Mouse (Mus musculus) midbrain, embryonic 12.5 days (tissue): ENCODE measurements around the gene B230217C12Rik. TPM values are rescaled to one million over a fixed set of nuclear protein-coding genes. Genes with fewer than 3 reads are reported as not detected.

Experiments used
- ATAC-seq: fragments of 200-750 bp; cut with Nextera tagmentation; 2 replicates; pipeline ENCODE4 v1.8.0; 2017; ENCODE audit warnings: low read depth, moderate TSS enrichment, moderate library complexity; ENCODE audit not compliant: low FRiP score
- H3K27ac ChIP-seq: fragments of 300-500 bp; sonication (generic); replicated peaks from 2 replicates; pipeline ENCODE4 v1.5.1; 2016; ENCODE audit warnings: mild to moderate bottlenecking
- H3K27me3 ChIP-seq: fragments of 300-500 bp; sonication (generic); 2 replicates; pipeline ENCODE4 v1.6.1; 2016; ENCODE audit warnings: mild to moderate bottlenecking
- H3K36me3 ChIP-seq: fragments of 300-500 bp; sonication (generic); 2 replicates; pipeline ENCODE4 v1.6.1; 2016
- H3K4me1 ChIP-seq: fragments of 300-500 bp; sonication (generic); 2 replicates; pipeline ENCODE4 v1.6.1; 2016
- H3K4me2 ChIP-seq: fragments of 300-500 bp; sonication (generic); replicated peaks from 2 replicates; pipeline ENCODE4 v1.6.1; 2016; ENCODE audit warnings: mild to moderate bottlenecking, moderate library complexity
- H3K4me3 ChIP-seq: fragments of 300-500 bp; sonication (generic); 2 replicates; pipeline ENCODE4 v1.5.1; 2016; ENCODE audit warnings: mild to moderate bottlenecking
- H3K9ac ChIP-seq: fragments of 300-500 bp; sonication (generic); replicated peaks from 2 replicates; pipeline ENCODE4 v1.6.1; 2016; ENCODE audit warnings: mild to moderate bottlenecking, moderate library complexity
- H3K9me3 ChIP-seq: fragments of 300-500 bp; sonication (generic); 2 replicates; pipeline ENCODE4 v1.6.1; 2016; ENCODE audit warnings: mild to moderate bottlenecking
- WGBS: fragments of 180-500 bp; shearing (Covaris S2); methylation state at CpG from one replicate; pipeline ENCODE4 v1.1.7; 2016; 5-methylcytosine and 5-hydroxymethylcytosine counted together
- polyA plus RNA-seq: library from polyadenylated mRNA; unstranded; fragments of >200 nt; fragmentation: Nextera tagmentation; extraction: Ambion mirVana; gene quantifications from 2 replicates; pipeline ENCODE4 v1.2.1, GENCODE M21; 2016

The B230217C12Rik gene
- polyA plus RNA-seq, 1 experiment from 2014 or later = 15.8 TPM

DNA sequence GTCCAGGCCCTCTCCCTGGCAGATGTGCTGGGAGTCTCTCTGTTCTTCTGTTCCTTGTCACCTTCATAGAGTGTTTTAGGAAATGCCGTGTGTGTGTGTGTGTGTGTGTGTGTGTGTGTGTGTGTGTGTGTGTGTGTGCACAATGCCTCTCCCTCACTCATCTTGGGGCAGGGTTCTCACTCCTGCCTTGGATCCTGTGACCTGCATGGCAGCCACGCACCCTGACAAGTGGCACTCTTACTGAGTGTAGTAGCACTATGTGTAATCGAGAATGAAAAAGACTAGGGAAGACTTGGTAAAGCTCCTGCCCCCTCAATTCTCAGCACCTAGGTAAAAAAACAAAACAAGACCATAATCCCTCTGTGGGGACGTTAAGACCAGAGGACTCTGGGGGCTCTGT lies 21.5 kb upstream of the B230217C12Rik start:
- WGBS = 45% methylated on average over 4 of the region's 4 CpGs
- peak overlapping the region; percentile 84 for H3K27ac ChIP-seq
- H3K4me1 ChIP-seq = peaks cover 44% of the 10 kb centered on the region
- H3K36me3 ChIP-seq = peaks cover 25% of the 10 kb centered on the region
- H3K9me3 ChIP-seq = no peaks in the 10 kb centered on the region
- peak overlapping the region; percentile 37; the same call in 1 of the 2 replicates for H3K9ac ChIP-seq
- ATAC-seq = no peak
- H3K4me2 ChIP-seq = no peak overlapping the region
- H3K27me3 ChIP-seq = no peaks in the 10 kb centered on the region
- H3K4me3 ChIP-seq = no peak overlapping the region

DNA sequence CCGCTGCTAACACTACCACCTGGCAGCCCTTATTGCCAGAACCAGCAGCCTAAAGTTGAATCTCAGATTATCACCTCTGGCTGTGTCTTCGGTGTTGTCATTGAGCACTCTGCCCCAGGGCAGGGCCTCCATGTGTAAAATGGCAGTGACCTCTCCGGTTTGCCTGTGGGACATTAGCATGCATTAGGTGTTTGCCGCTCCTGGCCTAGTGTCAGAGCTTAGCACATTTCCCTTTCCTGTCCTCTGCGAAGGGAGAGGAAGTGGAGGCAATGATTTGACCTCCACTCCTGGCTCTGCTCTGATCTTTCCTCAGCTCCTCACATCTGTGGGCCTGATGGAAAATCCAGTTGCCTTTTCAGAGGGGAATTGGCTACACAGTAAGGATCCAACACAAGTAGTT lies 20.7 kb upstream of the B230217C12Rik start:
- no peak for ATAC-seq
- Histone ChIP-seq H3K4me1 (peaks cover 44% of the 10 kb centered on the region), H3K36me3 (peaks cover 26% of the 10 kb centered on the region), H3K4me2 (no peak overlapping the region), H3K4me3 (no peak overlapping the region), H3K9ac (no peak overlapping the region), H3K27me3 (no peaks in the 10 kb centered on the region), H3K9me3 (no peaks in the 10 kb centered on the region), H3K27ac (no peak overlapping the region)
- WGBS = 86% methylated on average over 5 of the region's 5 CpGs

DNA sequence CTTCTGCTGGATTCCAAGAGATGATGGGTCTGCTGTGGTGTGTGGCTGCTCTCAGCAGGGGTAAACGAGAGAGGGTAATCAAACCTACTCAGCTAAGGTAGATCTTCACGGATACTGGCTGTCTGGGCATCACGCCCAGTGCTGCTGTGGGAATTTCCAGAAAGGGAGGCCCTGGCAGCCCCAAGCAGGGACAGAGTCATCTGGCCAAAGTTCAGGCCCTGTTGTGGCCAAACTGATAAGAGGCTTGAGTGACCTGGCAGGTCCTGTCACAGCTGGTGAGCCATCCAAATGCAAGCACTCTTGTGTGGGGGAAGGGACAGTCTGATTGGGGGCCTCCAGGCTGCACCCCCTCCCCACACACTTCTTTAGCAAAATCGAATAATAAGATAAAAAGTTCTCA lies 19.7 kb upstream of the B230217C12Rik start:
- Histone ChIP-seq H3K9ac (no peak overlapping the region), H3K4me2 (no peak overlapping the region), H3K4me3 (no peak overlapping the region), H3K27me3 (no peaks in the 10 kb centered on the region), H3K27ac (no peak overlapping the region), H3K36me3 (peaks cover 29% of the 10 kb centered on the region), H3K4me1 (peaks cover 35% of the 10 kb centered on the region), H3K9me3 (no peaks in the 10 kb centered on the region)
- ATAC-seq = no peak
- WGBS = 72% methylated on average over 4 of the region's 4 CpGs

DNA sequence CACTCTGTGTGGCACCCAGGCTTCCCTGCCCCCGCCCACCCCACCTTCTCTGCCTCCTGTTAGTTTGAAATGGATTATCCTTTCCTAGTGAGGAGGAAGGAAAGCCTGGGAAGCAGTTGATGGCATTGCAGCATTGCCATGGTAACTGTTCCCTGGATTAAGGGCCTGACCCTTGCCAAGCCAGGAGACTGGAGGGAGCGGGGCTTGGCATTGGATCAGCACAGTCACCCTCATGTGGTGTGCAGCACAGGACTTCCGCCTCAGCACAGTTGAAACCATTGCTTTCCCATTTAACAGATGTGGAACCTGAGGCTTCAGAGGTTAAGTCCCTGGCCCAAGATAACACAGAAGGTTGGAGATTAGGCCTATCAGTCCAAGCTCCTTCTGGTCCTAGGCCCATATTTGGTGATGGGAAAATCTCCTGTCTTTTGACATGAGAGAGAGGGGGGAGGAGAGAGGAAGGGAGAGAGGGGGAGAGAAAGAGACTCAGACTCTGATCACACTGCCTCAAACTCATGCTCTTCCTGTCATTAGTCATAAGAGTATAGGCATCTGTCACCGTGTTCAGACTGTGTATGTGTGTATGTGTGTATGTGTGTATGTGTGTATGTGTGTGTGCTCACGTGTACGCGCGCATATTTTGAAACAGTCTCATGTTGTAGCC lies 19.0 kb upstream of the B230217C12Rik start:
- Histone ChIP-seq H3K4me1 (peaks cover 29% of the 10 kb centered on the region), H3K27ac (no peak overlapping the region), H3K4me3 (no peak overlapping the region), H3K9me3 (no peaks in the 10 kb centered on the region), H3K9ac (no peak overlapping the region), H3K27me3 (no peaks in the 10 kb centered on the region), H3K4me2 (no peak overlapping the region), H3K36me3 (peaks cover 33% of the 10 kb centered on the region)
- WGBS = 92% methylated on average over 8 of the region's 8 CpGs
- no peak for ATAC-seq

DNA sequence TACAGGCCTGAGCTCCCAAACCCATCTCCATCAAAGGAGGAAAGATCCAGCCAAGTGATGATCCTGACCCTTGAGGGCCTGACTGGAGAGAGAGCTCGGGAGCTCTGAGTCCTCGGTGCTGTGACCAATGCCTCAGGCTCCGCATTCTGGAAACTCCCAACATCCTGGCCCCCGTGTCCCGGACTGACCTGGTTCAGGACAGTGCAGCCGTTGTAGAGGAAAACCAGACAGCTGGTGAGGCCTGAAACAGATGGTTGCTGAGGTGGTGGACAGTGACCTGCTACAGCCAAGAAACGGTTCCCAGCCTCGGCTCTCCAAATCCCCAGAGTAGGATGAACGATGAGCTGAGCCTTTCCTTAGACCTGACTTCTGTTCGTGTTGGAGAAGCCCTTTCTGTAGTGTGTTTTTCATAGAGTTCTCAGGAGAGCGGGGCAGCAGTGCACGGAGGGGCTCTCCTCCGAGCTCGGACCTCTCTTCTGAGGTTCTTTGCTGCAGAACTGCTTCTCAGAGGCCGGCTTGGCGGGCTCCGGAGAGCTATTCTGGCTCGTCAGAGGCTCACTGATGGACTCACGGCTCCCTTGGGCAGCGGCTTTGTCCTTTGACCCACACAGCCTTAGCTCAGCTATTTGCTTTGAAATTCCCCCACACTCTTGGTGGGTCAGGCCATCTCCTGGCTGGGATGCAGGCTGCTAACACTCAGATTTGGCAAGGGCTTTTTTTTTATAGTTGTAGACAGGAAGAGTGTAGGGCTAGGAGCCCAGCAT lies 17.6 kb upstream of the B230217C12Rik start:
- 76% methylated on average over 20 of the region's 20 CpGs for WGBS
- no peaks in the 10 kb centered on the region for H3K9me3 ChIP-seq
- H3K4me1 ChIP-seq = peaks cover 16% of the 10 kb centered on the region
- peaks cover 33% of the 10 kb centered on the region for H3K36me3 ChIP-seq
- H3K27me3 ChIP-seq = no peaks in the 10 kb centered on the region
- H3K27ac ChIP-seq = no peak overlapping the region
- H3K4me3 ChIP-seq = no peak overlapping the region
- no peak for ATAC-seq
- no peak overlapping the region for H3K4me2 ChIP-seq
- H3K9ac ChIP-seq = no peak overlapping the region

DNA sequence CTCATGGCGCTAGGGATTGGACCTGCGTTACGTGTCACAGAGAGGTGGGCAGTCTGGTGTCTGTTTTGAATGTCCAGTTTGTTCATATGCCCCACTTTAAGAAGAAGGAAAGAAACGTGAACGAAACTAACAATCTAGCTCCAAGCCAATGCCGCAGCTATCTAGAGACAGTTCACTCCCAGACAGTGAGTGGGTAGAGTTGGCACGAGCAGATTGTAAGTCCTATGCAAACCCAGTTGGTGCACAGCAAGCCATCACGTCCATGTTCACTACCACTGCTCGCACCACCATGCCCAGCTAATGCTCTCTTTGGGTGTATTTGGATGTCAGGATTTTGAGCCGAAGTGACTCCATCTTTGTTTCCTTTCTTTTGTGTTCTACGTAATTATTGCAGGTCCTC lies 16.4 kb upstream of the B230217C12Rik start:
- Histone ChIP-seq H3K4me2 (no peak overlapping the region), H3K4me3 (no peak overlapping the region), H3K9ac (no peak overlapping the region), H3K27ac (no peak overlapping the region), H3K27me3 (no peaks in the 10 kb centered on the region), H3K36me3 (peaks cover 37% of the 10 kb centered on the region), H3K9me3 (no peaks in the 10 kb centered on the region), H3K4me1 (peaks cover 4% of the 10 kb centered on the region)
- ATAC-seq = no peak
- WGBS = 97% methylated on average over 11 of the region's 11 CpGs

DNA sequence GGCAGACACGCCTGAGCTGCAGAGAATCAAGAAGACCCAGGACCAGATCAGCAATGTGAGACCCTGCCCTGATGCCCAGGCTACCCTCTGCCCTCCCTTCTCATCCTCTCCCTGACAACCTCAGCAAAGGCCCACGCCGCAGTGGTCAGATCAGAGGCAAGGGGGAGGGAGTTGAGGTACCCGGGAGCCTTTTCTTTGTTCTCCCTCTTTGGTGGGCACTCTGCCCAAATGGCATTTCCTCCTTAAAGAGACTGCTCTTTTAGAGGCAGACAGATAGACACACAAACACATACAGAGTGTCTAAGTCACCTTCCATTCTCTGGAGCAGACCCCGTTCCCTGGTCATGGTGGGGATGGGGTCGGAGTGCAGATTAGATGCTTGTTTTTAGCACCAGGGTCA lies 15.7 kb upstream of the B230217C12Rik start:
- Histone ChIP-seq H3K4me1 (peaks cover 2% of the 10 kb centered on the region; the same call in 1 of the 2 replicates), H3K27ac (no peak overlapping the region), H3K9ac (no peak overlapping the region), H3K9me3 (no peaks in the 10 kb centered on the region), H3K4me2 (no peak overlapping the region), H3K36me3 (peaks cover 43% of the 10 kb centered on the region), H3K27me3 (no peaks in the 10 kb centered on the region), H3K4me3 (no peak overlapping the region)
- ATAC-seq = no peak
- WGBS = 85% methylated on average over 6 of the region's 6 CpGs

DNA sequence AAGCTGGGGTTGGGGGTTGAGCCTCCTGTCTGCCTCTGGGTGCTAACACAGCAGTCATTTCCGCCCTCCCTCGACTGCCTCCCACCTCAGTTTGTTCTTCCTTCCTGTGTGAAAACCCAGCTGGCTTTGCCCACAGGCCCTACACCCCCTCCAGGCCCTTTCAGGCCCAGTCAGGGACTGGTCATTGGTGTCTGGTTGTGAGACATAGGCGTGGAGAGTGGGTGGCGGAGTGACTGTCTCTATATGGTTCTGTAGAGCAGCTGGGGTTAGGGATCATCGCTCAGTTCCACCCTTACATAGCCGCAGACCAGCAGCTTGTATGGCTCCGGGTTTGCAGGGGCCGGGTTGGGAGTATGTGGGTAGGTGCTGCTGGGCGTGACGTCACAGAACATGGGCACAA lies 15.3 kb upstream of the B230217C12Rik start:
- peaks cover 43% of the 10 kb centered on the region for H3K36me3 ChIP-seq
- no peak overlapping the region for H3K4me3 ChIP-seq
- WGBS = 92% methylated on average over 10 of the region's 10 CpGs

DNA sequence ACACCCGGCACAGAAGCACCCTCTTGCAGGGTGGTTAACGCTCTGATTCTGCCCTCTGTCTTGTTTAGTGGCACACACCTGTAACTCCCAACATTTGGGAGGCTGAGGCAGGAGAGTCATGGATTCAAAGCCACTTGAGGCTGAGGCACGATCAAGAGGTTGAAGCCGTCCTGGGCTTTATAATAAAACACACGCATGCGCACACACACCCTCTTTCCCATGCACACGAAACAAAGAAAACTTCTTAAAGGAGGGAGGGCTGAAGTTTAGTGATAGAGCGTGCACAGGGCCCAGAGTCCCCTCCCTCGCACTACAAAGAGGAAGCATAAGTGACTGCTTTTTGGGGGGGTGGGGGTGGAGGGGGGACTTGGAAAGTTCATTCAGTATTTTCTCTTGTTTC lies 14.6 kb upstream of the B230217C12Rik start:
- 88% methylated on average over 9 of the region's 9 CpGs for WGBS
- Histone ChIP-seq H3K9ac (no peak overlapping the region), H3K36me3 (peaks cover 43% of the 10 kb centered on the region), H3K4me2 (no peak overlapping the region), H3K27me3 (no peaks in the 10 kb centered on the region), H3K27ac (no peak overlapping the region), H3K4me3 (no peak overlapping the region), H3K9me3 (no peaks in the 10 kb centered on the region), H3K4me1 (peaks cover 2% of the 10 kb centered on the region; the same call in 1 of the 2 replicates)
- ATAC-seq = no peak

More for the DNA sequence above, 15.3 kb upstream of the B230217C12Rik start:
- Histone ChIP-seq H3K4me2 (no peak overlapping the region), H3K27ac (no peak overlapping the region), H3K27me3 (no peaks in the 10 kb centered on the region), H3K9ac (no peak overlapping the region), H3K9me3 (no peaks in the 10 kb centered on the region), H3K4me1 (peaks cover 2% of the 10 kb centered on the region; the same call in 1 of the 2 replicates)
- no peak for ATAC-seq

DNA sequence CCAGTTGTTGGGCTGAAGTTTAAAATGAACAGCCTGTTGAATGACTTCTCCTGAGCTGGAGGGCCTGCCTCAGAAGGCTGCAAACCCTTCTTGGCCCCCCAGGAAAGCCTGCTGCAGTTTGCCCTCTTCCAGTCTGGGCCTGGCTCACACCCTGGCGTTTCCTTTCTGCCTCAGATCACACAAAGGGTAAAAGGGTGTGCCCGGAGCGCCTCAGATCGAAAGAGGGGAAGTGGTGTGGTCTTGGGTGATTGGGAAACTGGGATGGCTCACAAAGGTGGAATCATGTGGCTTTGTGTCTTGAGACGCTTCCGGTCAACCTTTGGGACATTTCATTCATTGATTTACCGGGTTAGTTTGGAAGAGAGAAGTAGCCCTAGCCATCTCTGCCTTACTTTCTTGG lies 14.2 kb upstream of the B230217C12Rik start:
- peaks cover 2% of the 10 kb centered on the region; the same call in 1 of the 2 replicates for H3K4me1 ChIP-seq
- ATAC-seq = no peak
- no peak overlapping the region for H3K27ac ChIP-seq
- peaks cover 40% of the 10 kb centered on the region for H3K36me3 ChIP-seq
- H3K4me3 ChIP-seq = no peak overlapping the region
- H3K9me3 ChIP-seq = no peaks in the 10 kb centered on the region
- no peaks in the 10 kb centered on the region for H3K27me3 ChIP-seq
- no peak overlapping the region for H3K9ac ChIP-seq
- H3K4me2 ChIP-seq = no peak overlapping the region
- WGBS = 85% methylated on average over 7 of the region's 7 CpGs

DNA sequence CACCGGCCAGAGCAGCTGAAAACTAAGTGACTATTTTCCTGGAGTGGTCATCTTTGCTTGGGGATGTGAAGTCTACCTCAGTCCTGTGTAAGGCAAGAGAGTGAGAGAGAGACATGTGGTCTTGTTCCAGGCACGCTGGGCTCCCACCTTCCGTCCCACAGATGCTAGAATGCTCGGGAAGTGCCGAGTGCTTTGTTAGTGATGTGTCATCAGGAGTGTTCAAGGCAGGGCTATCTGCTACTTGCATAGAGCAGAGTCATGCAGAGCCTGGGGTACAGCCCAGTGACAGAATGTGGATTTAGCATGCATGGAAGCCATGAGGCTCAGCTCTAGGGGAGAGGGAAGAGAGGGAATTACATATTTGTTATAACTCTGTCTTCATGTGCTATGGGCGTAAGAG lies 12.9 kb upstream of the B230217C12Rik start:
- Histone ChIP-seq H3K9me3 (no peaks in the 10 kb centered on the region), H3K4me3 (no peak overlapping the region), H3K36me3 (peaks cover 39% of the 10 kb centered on the region), H3K4me2 (no peak overlapping the region), H3K9ac (no peak overlapping the region), H3K4me1 (peaks cover 2% of the 10 kb centered on the region; the same call in 1 of the 2 replicates), H3K27me3 (no peaks in the 10 kb centered on the region), H3K27ac (no peak overlapping the region)
- WGBS = 87% methylated on average over 6 of the region's 6 CpGs
- no peak for ATAC-seq

DNA sequence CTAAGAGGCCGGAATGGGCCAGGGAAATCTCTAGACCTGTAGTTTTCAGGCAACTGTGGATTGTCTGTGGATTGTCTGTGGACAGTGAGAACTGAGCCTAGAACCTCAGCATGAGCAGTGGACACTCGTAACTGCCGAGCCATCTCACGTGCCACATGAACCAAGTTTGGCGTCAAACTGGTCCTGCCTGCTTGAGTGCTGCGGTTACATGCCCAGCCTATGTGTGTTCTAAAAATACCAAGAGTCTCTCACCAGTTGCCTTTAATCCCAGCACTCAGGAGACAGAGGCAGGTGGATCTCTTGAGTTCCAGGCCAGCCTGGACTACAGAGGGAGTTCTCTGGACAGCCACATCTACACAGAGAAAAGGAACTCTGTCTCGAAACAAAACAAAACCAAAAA lies 11.2 kb upstream of the B230217C12Rik start:
- Histone ChIP-seq H3K36me3 (peaks cover 47% of the 10 kb centered on the region), H3K4me1 (peaks cover 2% of the 10 kb centered on the region; the same call in 1 of the 2 replicates), H3K4me3 (no peak overlapping the region), H3K9me3 (no peaks in the 10 kb centered on the region), H3K4me2 (no peak overlapping the region), H3K27ac (no peak overlapping the region), H3K9ac (no peak overlapping the region), H3K27me3 (no peaks in the 10 kb centered on the region)
- 95% methylated on average over 7 of the region's 7 CpGs for WGBS
- no peak for ATAC-seq
